Mouse (Mus musculus): ENCODE results near the gene Cd33. TPM values are rescaled to one million over a fixed set of nuclear protein-coding genes. Genes with fewer than 3 reads are reported as not detected.
A peak's percentile ranks its signal among the peaks of the same experiment; 100 is the strongest.

The Cd33 gene
- polyA plus RNA-seq, 1 experiment from 2014 or later = 1.1 TPM

- H3K27ac ChIP-seq (replicated peaks) = no peak overlapping the region
- H3K27me3 ChIP-seq (replicated peaks) = no peaks in the 10 kb centered on the region
- no peak overlapping the region for H3K4me3 ChIP-seq
- ATAC-seq (ENCODE audit: extremely low read depth, insufficient number of reproducible peaks, low FRiP score, low TSS enrichment) = no peak
- H3K4me1 ChIP-seq = no peaks in the 10 kb centered on the region
- H3K36me3 ChIP-seq = no peaks in the 10 kb centered on the region
- H3K9me3 ChIP-seq = no peaks in the 10 kb centered on the region
- no peak overlapping the region for H3K9ac ChIP-seq
- 64% methylated on average over 4 of the region's 4 CpGs for WGBS
- H3K4me2 ChIP-seq = no peak overlapping the region
These were observed 31.7 kb downstream of the Cd33 start for GRCm38 (mm10) chr7:43512519-43512918.

DNA sequence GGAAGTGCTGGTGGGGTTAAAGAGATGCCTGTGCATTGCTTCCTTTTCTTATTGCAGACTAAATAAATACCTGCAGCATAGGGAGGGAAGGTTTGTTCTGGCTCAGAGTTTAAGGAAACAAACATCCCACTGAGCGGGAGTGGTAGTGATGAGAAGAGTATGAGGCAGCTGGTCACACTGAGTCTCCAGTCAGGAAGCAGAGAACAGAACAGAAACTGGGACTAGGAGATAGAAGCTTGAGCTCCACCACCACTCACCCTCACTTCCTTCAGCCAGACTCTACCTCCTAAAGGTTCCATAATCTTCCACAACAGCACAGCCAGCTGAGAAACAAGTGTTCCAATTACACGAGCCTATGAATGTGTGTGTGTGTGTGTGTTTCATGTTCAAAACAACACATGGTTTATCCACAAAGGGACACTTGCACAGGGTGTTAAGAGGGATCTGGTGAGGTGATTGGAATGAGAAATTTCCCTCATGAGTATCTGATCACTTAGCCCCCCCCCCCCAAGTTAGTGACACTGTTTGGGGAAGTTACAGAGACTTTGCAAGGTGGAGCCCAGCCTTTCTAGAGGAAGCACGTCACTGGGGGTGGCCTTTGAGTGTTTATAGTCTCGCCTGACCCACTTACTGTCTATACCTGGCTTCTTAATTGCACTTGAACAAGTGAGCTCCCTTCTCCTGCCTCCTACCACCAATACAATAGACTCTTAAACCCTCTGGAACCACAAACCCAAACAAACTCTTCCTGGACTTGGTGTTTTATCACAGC lies 32.3 kb downstream of the Cd33 start:
- Histone ChIP-seq H3K4me2 (no peak overlapping the region), H3K4me1 (no peaks in the 10 kb centered on the region), H3K9ac (no peak overlapping the region), H3K9me3 (no peaks in the 10 kb centered on the region), H3K4me3 (no peak overlapping the region), H3K27me3 (replicated peaks) (no peaks in the 10 kb centered on the region), H3K27ac (replicated peaks) (no peak overlapping the region), H3K36me3 (no peaks in the 10 kb centered on the region)
- no peak for ATAC-seq (ENCODE audit: extremely low read depth, insufficient number of reproducible peaks, low FRiP score, low TSS enrichment)
- WGBS = 39% methylated on average over 4 of the region's 4 CpGs

DNA sequence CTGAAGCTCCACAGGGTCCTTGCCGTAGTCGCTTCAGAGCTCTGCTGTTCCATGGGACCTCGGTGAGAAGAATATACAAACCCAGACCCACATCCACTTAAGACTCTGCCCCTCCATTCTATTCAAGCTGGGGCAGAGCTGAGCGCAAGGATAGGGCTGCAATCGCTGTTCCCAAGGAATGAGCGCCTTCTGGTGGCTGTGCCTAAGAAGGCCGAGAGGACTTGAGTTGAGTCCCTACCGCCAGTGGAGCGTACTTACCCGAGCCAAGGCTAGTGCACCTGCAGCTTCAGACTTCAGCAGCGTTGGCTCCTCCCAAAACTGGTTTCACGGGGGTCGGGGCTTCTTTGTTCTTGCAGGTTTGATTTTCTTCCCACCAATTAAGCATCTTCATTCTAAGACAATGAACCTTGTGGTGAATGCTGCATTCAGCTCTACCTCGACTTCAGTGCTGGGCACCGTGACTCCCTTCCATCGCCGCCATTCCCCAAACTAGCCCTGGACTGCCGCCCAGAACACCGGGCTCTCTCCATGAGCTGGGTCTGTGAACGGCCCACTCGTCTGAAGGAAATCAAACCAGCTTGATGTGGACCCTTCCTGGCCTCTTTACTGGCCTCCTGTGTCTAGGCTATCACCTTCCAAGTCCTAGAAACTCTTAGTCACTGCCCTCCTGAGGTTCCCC lies 48.7 kb downstream of the Cd33 start:
- WGBS = 16% methylated on average over 21 of the region's 21 CpGs

DNA sequence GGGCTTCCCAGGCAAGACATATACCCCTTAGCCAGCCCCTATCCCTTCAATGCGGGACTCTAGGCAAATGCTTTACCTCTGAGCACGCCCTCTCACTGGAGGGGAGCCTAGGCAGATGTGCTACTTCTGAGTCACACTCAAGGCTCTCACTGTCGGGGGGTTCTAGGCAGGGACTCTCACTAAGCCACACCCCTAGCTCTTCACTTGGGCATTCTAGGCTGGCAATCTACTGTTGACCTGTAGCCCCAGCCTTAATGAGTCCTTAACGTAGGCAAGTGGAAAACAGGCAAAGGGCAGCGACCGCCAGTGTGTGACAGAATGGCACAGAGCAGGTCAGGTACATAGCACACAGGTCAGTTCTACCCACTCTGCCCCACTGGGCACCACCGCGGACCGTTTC lies 53.4 kb downstream of the Cd33 start:
- Histone ChIP-seq H3K4me3 (no peak overlapping the region), H3K4me2 (no peak overlapping the region), H3K27ac (replicated peaks) (no peak overlapping the region), H3K9ac (no peak overlapping the region), H3K36me3 (no peaks in the 10 kb centered on the region), H3K9me3 (no peaks in the 10 kb centered on the region), H3K4me1 (peaks cover 9% of the 10 kb centered on the region; the same call in 1 of the 2 replicates), H3K27me3 (replicated peaks) (peaks cover 79% of the 10 kb centered on the region)
- ATAC-seq (ENCODE audit: extremely low read depth, insufficient number of reproducible peaks, low FRiP score, low TSS enrichment) = no peak
- 51% methylated on average over 9 of the region's 9 CpGs for WGBS

More for the DNA sequence above, 48.7 kb downstream of the Cd33 start:
- no peak overlapping the region for H3K4me3 ChIP-seq
- no peaks in the 10 kb centered on the region for H3K36me3 ChIP-seq
- H3K4me1 ChIP-seq = no peaks in the 10 kb centered on the region
- no peak for ATAC-seq (ENCODE audit: extremely low read depth, insufficient number of reproducible peaks, low FRiP score, low TSS enrichment)
- peaks cover 51% of the 10 kb centered on the region for H3K27me3 ChIP-seq (replicated peaks)
- H3K9ac ChIP-seq = no peak overlapping the region
- H3K9me3 ChIP-seq = no peaks in the 10 kb centered on the region
- no peak overlapping the region for H3K27ac ChIP-seq (replicated peaks)
- no peak overlapping the region for H3K4me2 ChIP-seq

DNA sequence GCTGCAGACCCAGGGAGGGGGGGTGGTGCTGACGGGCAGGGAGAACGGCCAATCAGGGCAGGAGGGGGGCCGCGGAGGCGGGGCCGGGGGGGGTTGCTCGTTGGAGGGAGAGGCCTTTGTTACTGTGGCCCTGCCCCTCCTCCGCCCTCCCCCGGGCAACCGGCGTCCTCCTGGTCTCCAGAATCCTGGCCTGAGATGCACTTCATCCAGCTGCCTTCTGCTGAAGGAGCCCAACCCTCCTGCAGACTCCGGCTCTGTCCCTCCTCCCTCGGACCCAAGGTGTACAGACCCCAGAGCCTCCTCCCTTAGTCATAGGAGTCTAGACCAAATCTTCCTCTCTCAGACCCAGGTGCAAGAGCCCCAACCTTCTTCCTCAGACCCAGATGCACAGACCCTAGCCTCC lies 54.0 kb downstream of the Cd33 start:
- 0 out of 2 replicates have a peak, but pooled peaks have one; percentile 40 for ATAC-seq (ENCODE audit: extremely low read depth, insufficient number of reproducible peaks, low FRiP score, low TSS enrichment)
- WGBS = 2% methylated on average over 11 of the region's 13 CpGs
- H3K9me3 ChIP-seq = no peaks in the 10 kb centered on the region
- no peaks in the 10 kb centered on the region for H3K36me3 ChIP-seq
- no peak overlapping the region for H3K27ac ChIP-seq (replicated peaks)
- peaks cover 9% of the 10 kb centered on the region; the same call in 1 of the 2 replicates for H3K4me1 ChIP-seq
- H3K27me3 ChIP-seq (replicated peaks) = peaks cover 73% of the 10 kb centered on the region
- peak overlapping the region; percentile 49 for H3K4me3 ChIP-seq
- H3K4me2 ChIP-seq = peak overlapping the region; percentile 68
- H3K9ac ChIP-seq = peak overlapping the region; percentile 70

- Histone ChIP-seq H3K4me3 (peak within 1 kb of the TSS; percentile 49), H3K27me3 (replicated peaks) (peaks cover 68% of the 10 kb centered on the region), H3K9ac (peak within 1 kb of the TSS; percentile 70), H3K4me1 (peaks cover 9% of the 10 kb centered on the region; the same call in 1 of the 2 replicates), H3K4me2 (peak within 1 kb of the TSS; percentile 68), H3K9me3 (no peaks in the 10 kb centered on the region), H3K36me3 (no peaks in the 10 kb centered on the region), H3K27ac (replicated peaks) (no peak within 1 kb of the TSS)
- 2% methylated on average over 11 of the region's 41 CpGs for WGBS
- no peak for ATAC-seq (ENCODE audit: extremely low read depth, insufficient number of reproducible peaks, low FRiP score, low TSS enrichment)
These were observed 54.5 kb downstream of the Cd33 start, which contains the start of gene Iglon5 for GRCm38 (mm10) chr7:43489631-43490125. TSS of gene Iglon5 (minus strand) at chr7:43490075.

DNA sequence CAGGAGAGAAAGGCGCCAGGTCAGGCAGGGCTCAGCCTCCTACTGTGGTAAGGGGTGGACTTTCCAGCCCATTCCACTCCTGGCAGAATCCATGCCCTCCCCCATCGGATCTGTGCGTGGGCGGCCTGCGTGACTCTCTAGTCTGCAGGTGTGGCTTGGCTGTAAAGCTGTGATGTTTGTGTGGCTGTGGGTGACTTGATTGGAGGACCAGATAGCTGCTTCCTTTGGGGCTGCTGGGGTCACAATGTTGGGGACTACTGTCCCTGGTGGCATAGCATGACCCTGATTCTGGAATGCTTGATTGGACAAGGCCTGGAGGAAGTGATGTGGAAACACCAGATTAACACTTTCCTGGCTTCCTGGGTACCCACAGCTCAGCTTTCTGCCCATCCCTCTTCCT lies 55.6 kb downstream of the Cd33 start:
- ATAC-seq (ENCODE audit: extremely low read depth, insufficient number of reproducible peaks, low FRiP score, low TSS enrichment) = no peak
- 29% methylated on average over 5 of the region's 5 CpGs for WGBS
- Histone ChIP-seq H3K4me3 (no peak overlapping the region), H3K36me3 (no peaks in the 10 kb centered on the region), H3K4me2 (no peak overlapping the region), H3K27ac (replicated peaks) (no peak overlapping the region), H3K27me3 (replicated peaks) (peaks cover 57% of the 10 kb centered on the region), H3K9me3 (no peaks in the 10 kb centered on the region), H3K9ac (no peak overlapping the region), H3K4me1 (peaks cover 9% of the 10 kb centered on the region; the same call in 1 of the 2 replicates)

GRCm38 (mm10) chr7:43483236-43483635 lies 61.0 kb downstream of the Cd33 start:
- Histone ChIP-seq H3K36me3 (no peaks in the 10 kb centered on the region), H3K4me2 (no peak overlapping the region)

GRCm38 (mm10) chr7:43482090-43482716 lies 62.0 kb downstream of the Cd33 start:
- H3K4me2 ChIP-seq = no peak overlapping the region
- no peak overlapping the region for H3K27ac ChIP-seq (replicated peaks)
- peak; percentile 2; the same call in 1 of the 2 replicates for ATAC-seq (ENCODE audit: extremely low read depth, insufficient number of reproducible peaks, low FRiP score, low TSS enrichment)
- WGBS = 53% methylated on average over 8 of the region's 8 CpGs
- no peak overlapping the region for H3K9ac ChIP-seq
- H3K4me1 ChIP-seq = 0 out of 2 replicates have a peak, but pooled peaks cover 4% of the 10 kb centered on the region
- H3K9me3 ChIP-seq = no peaks in the 10 kb centered on the region
- H3K27me3 ChIP-seq (replicated peaks) = peaks cover 27% of the 10 kb centered on the region
- no peaks in the 10 kb centered on the region for H3K36me3 ChIP-seq
- no peak overlapping the region for H3K4me3 ChIP-seq

More at GRCm38 (mm10) chr7:43483236-43483635, 61.0 kb downstream of the Cd33 start:
- no peak overlapping the region for H3K27ac ChIP-seq (replicated peaks)
- 7% methylated on average over 10 of the region's 10 CpGs for WGBS
- peaks cover 24% of the 10 kb centered on the region for H3K27me3 ChIP-seq (replicated peaks)
- H3K9ac ChIP-seq = no peak overlapping the region
- H3K4me1 ChIP-seq = 0 out of 2 replicates have a peak, but pooled peaks cover 4% of the 10 kb centered on the region
- H3K4me3 ChIP-seq = no peak overlapping the region
- H3K9me3 ChIP-seq = no peaks in the 10 kb centered on the region
- ATAC-seq (ENCODE audit: extremely low read depth, insufficient number of reproducible peaks, low FRiP score, low TSS enrichment) = no peak

GRCm38 (mm10) chr7:43481191-43481590 lies 63.0 kb downstream of the Cd33 start:
- Histone ChIP-seq H3K27ac (replicated peaks) (no peak overlapping the region), H3K9ac (no peak overlapping the region), H3K4me2 (no peak overlapping the region), H3K27me3 (replicated peaks) (peaks cover 34% of the 10 kb centered on the region), H3K36me3 (no peaks in the 10 kb centered on the region), H3K4me3 (no peak overlapping the region), H3K4me1 (peaks cover 7% of the 10 kb centered on the region; the same call in 1 of the 2 replicates), H3K9me3 (no peaks in the 10 kb centered on the region)
- no peak for ATAC-seq (ENCODE audit: extremely low read depth, insufficient number of reproducible peaks, low FRiP score, low TSS enrichment)
- 60% methylated on average over 3 of the region's 3 CpGs for WGBS

GRCm38 (mm10) chr7:43476376-43476775 lies 67.9 kb downstream of the Cd33 start:
- 4% methylated on average over 13 of the region's 13 CpGs for WGBS
- H3K9me3 ChIP-seq = no peaks in the 10 kb centered on the region
- peak overlapping the region; percentile 31; the same call in 1 of the 2 replicates for H3K4me2 ChIP-seq
- no peak overlapping the region for H3K9ac ChIP-seq
- H3K36me3 ChIP-seq = no peaks in the 10 kb centered on the region
- ATAC-seq (ENCODE audit: extremely low read depth, insufficient number of reproducible peaks, low FRiP score, low TSS enrichment) = no peak
- H3K27me3 ChIP-seq (replicated peaks) = peaks cover 66% of the 10 kb centered on the region
- H3K4me1 ChIP-seq = peaks cover 3% of the 10 kb centered on the region; the same call in 1 of the 2 replicates
- H3K4me3 ChIP-seq = peak overlapping the region; percentile 16
- H3K27ac ChIP-seq (replicated peaks) = no peak overlapping the region
